Mouse (Mus musculus) limb, embryonic 15.5 days (tissue): ENCODE measurements at regions not wholly inside any gene's neighbourhood (a gene's known extent, or its start where the extent isn't known, plus 50 kb on each side); places are given as distances from the start of the nearest gene placed in this dataset.
A peak's percentile ranks its signal among the peaks of the same experiment; 100 is the strongest.
"Not testable (repeated sequence)": the region's sequence is repeated elsewhere in the genome, so short reads cannot be mapped to it uniquely, and the experiment has no call there.

Source experiments
- ATAC-seq: fragments of 200-750 bp; cut with Nextera tagmentation; 2 replicates; pipeline ENCODE4 v1.8.0; 2017; ENCODE audit warnings: low read depth, moderate TSS enrichment; ENCODE audit not compliant: insufficient number of reproducible peaks, low FRiP score, low TSS enrichment
- H3K27ac ChIP-seq: fragments of 300-500 bp; sonication (generic); 2 replicates; pipeline ENCODE4 v1.5.1; 2015; ENCODE audit warnings: moderate library complexity, mild to moderate bottlenecking, inconsistent platforms
- H3K27me3 ChIP-seq: fragments of 300-500 bp; sonication (generic); 2 replicates; pipeline ENCODE4 v1.6.1; 2015; ENCODE audit warnings: inconsistent platforms
- H3K36me3 ChIP-seq: fragments of 300-500 bp; sonication (generic); 2 replicates; pipeline ENCODE4 v1.6.1; 2015; ENCODE audit warnings: inconsistent platforms
- H3K4me1 ChIP-seq: fragments of 300-500 bp; sonication (generic); 2 replicates; pipeline ENCODE4 v1.6.1; 2015; ENCODE audit warnings: inconsistent platforms
- H3K4me2 ChIP-seq: fragments of 300-500 bp; sonication (generic); 2 replicates; pipeline ENCODE4 v1.6.1; 2015; ENCODE audit warnings: mild to moderate bottlenecking, inconsistent platforms
- H3K4me3 ChIP-seq: fragments of 300-500 bp; sonication (generic); 2 replicates; pipeline ENCODE4 v1.5.1; 2015; ENCODE audit warnings: mild to moderate bottlenecking, inconsistent platforms
- H3K9ac ChIP-seq: fragments of 300-500 bp; sonication (generic); 2 replicates; pipeline ENCODE4 v1.6.1; 2015; ENCODE audit warnings: inconsistent platforms
- H3K9me3 ChIP-seq: fragments of 300-500 bp; sonication (generic); 2 replicates; pipeline ENCODE4 v1.6.1; 2016; ENCODE audit warnings: inconsistent platforms
- WGBS: fragments of 180-500 bp; shearing (Covaris S2); methylation state at CpG from one replicate; pipeline ENCODE4 v1.1.7; 2015; 5-methylcytosine and 5-hydroxymethylcytosine counted together

DNA sequence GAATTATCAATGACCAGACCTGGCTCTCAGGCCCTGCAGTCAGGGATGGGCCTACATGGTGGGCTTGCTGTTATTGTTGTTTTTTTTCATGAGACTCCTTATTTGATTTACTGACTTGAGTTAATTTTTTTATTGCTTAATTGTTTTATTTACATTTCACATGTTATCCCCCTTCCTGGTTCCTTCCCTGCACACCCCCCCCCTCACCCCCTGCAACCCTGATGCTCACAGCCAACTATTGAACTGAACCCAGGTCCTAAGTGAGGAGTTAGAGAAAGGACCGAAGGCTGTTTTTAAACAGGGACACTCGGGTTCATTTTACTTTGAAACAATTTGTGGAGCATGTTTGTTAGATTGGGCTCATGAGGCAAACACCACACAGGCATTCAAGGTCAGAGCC is 126.9 kb downstream of the Gm31371 start:
- H3K4me3 ChIP-seq, H3K4me2 ChIP-seq, H3K27me3 ChIP-seq, H3K27ac ChIP-seq, ATAC-seq, H3K36me3 ChIP-seq, H3K4me1 ChIP-seq, H3K9me3 ChIP-seq, H3K9ac ChIP-seq: not testable (repeated sequence)
- 86% methylated on average over 2 of the region's 2 CpGs for WGBS

DNA sequence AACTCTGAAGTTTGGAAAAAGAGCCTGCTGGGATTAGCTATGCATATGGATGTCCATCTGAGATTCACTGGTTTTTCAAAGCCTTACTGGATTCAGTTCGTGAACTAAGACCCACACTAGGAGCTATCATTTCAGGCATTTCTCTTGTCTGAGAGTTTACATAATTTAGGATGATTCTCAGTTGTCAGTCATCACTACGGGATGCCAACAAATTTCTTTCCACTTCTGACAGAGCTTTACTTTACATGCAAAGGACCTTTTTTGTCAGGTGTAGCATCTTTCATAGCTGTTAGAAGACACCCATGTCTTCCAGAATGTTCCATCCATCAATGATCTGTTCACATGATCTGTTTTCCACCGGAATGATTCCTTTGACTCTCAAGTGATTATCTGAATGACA is 154.4 kb downstream of the Gm31371 start:
- not testable (repeated sequence) for H3K9ac ChIP-seq, H3K4me2 ChIP-seq, H3K27me3 ChIP-seq, H3K27ac ChIP-seq, H3K36me3 ChIP-seq, H3K9me3 ChIP-seq, H3K4me1 ChIP-seq, ATAC-seq, H3K4me3 ChIP-seq
- WGBS: 62% methylated on average over 2 of the region's 3 CpGs

DNA sequence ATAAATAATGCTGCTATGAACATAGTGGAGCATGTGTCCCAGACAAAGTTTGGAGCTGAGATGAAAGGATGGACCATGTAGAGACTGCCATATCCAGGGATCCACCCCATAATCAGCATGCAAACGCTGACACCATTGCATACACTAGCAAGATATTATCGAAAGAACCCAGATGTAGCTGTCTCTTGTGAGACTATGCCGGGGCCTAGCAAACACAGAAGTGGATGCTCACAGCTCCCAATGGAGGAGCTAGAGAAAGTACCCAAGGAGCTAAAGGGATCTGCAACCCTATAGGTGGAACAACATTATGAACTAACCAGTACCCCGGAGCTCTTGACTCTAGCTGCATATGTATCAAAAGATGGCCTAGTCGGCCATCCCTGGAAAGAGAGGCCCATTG is 194.9 kb downstream of the Gm31371 start:
- 84% methylated on average over 5 of the region's 5 CpGs for WGBS
- H3K27ac ChIP-seq, H3K9me3 ChIP-seq, H3K9ac ChIP-seq, H3K4me3 ChIP-seq, H3K27me3 ChIP-seq, H3K36me3 ChIP-seq, H3K4me2 ChIP-seq, H3K4me1 ChIP-seq, ATAC-seq: not testable (repeated sequence)

DNA sequence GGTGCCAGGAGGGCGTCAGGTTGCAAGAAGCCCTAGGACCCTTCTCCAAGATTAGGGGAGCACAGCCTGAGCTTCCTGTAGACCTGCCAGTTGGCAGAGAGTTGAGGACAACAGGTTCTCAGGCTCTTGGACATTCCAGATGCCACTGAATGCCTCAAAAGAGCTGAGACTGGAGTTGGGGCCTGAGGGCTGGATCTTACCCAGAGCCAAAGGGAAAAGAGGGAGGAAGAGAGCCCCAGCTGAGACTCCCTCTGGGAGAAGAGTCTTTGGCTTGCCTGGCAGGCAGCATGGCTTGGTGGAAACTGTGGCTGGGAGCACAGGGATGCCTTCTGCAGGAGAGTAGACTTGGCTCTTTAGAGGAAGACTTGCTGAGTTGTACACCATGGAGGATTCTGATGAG is 197.0 kb downstream of the Gm31371 start:
- not testable (repeated sequence) for H3K4me1 ChIP-seq, H3K4me2 ChIP-seq, H3K27me3 ChIP-seq, H3K4me3 ChIP-seq, ATAC-seq, H3K36me3 ChIP-seq, H3K9me3 ChIP-seq, H3K9ac ChIP-seq, H3K27ac ChIP-seq
- no CpG with 5 or more reads among the region's 1 CpGs for WGBS

DNA sequence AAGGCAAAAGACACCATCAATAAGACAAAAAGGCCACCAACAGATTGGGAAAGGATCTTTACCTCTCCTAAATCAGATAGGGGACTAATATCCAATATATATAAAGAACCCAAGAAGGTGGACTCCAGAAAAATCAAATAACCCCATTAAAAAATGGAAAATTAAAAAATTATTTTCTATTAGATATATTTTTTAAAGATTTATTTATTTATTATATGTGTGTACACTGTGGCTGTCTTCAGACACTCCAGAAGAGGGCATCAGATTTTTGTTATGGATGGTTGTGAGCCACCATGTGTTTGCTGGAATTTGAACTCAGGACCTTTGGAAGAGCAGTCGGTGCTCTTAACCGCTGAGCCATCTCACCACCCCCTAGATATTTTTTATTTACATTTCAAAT is 199.2 kb downstream of the Gm31371 start:
- no CpG with 5 or more reads among the region's 2 CpGs for WGBS
- H3K9ac ChIP-seq, H3K4me2 ChIP-seq, H3K9me3 ChIP-seq, H3K36me3 ChIP-seq, ATAC-seq, H3K27me3 ChIP-seq, H3K4me3 ChIP-seq, H3K4me1 ChIP-seq, H3K27ac ChIP-seq: not testable (repeated sequence)

DNA sequence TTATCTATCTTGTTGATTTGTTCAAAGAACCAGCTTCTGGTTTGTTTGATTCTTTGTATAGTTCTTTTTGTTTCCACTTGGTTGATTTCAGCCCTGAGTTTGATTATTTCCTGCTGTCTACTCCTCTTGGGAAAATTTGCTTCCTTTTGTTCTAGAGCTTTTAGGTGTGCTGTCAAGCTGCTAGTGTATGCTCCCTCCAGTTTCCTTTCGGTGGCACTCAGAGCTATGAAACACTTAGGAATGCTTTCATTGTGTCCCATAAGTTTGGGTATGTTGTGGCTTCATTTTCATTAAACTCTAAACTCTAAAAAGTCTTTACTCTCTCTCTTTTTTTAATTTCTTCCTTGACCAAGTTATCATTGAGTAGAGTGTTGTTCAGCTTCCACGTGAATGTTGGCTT is 204.0 kb downstream of the Gm31371 start:
- not testable (repeated sequence) for H3K27ac ChIP-seq, H3K27me3 ChIP-seq, H3K36me3 ChIP-seq, H3K4me1 ChIP-seq, H3K9ac ChIP-seq, H3K4me2 ChIP-seq, H3K4me3 ChIP-seq, ATAC-seq, H3K9me3 ChIP-seq
- WGBS: 81% methylated on average over 1 of the region's 2 CpGs

DNA sequence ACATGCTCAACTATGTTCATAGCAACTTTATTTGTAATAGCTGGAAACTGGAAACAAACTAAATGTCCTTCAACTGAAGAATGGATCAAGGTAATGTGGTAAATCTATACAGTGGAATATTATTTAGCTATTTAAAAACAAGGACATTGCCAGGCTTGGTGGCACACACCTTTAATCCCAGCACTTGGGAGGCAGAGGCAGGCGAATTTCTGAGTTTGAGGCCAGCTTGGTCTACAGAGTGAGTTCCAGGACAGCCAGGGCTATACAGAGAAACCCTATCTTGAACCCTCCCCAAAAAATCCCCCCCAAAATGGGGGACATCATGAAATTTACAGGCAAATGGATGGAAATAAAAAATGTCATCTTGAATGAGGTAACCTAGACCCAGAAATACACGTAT is 213.6 kb downstream of the Gm31371 start:
- H3K4me3 ChIP-seq, ATAC-seq, H3K9ac ChIP-seq, H3K27ac ChIP-seq, H3K4me1 ChIP-seq, H3K9me3 ChIP-seq, H3K4me2 ChIP-seq, H3K27me3 ChIP-seq, H3K36me3 ChIP-seq: not testable (repeated sequence)
- 71% methylated on average over 2 of the region's 2 CpGs for WGBS

DNA sequence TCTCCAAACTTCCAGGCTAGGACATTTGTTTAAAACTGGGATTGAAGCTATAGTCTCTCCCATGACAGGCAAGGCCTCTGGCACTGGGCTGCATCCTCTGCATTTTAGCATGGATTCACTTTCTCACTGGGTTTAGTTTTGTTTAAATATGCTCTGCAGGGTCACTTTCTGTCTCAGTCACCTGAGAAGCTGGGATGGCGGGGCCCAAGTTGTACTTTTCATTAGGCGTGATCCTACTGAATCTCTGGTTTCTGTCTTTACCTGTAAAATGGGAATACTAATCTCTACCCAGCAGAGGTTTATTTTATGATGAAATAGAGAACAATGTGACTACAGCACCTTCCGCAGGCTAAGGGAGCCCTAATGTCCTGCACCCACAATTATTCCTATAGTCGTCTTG is 216.4 kb downstream of the Gm31371 start:
- not testable (repeated sequence) for H3K4me3 ChIP-seq, H3K27ac ChIP-seq, H3K4me2 ChIP-seq, H3K27me3 ChIP-seq, H3K9ac ChIP-seq, ATAC-seq, H3K36me3 ChIP-seq, H3K9me3 ChIP-seq, H3K4me1 ChIP-seq
- 82% methylated on average over 4 of the region's 4 CpGs for WGBS

DNA sequence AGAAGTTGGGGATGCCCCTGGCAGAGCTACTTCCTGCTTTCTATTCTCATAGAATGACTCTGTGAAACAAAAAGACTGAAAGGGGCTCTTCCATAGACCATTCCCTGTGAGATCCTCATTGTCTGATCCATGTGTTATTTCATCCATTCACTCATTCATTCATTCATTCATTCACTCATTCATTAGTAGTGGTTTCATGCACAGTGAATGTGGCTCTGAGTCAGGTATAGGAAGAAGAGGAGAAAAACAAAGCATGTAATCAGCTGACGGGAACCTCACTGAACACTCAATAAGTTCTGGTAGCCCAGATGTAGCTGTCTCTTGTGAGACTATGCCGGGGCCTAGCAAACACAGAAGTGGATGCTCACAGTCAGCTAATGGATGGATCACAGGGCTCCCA is 217.0 kb downstream of the Gm31371 start:
- not testable (repeated sequence) for ATAC-seq, H3K27ac ChIP-seq, H3K4me1 ChIP-seq, H3K36me3 ChIP-seq, H3K4me3 ChIP-seq, H3K9me3 ChIP-seq, H3K4me2 ChIP-seq, H3K27me3 ChIP-seq, H3K9ac ChIP-seq
- 94% methylated on average over 2 of the region's 2 CpGs for WGBS

DNA sequence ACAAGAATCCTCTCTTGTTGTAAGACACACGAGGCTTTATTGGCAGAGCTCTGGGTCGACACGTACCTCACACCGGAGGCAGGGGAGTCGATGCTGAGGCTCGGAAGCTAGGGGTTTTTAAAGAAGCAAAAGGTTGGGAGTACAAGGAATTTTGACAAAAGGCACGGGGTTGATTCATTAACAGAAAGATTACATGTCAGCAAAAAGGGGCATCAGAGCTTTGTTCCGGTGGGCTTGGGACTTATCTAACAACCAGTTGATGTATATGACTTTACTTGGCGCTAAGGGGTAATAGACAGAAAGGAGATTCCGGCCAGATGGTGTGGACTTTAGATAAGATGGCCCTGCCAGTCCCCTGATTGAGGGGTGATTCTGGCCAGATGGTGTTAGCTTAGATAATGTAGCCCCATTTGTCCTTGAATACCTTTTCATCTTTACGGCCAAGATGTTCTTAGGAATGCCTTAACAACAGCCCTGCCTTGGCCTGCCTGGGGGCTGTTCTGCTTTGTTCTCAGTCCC is 218.3 kb downstream of the Gm31371 start:
- not testable (repeated sequence) for H3K9ac ChIP-seq, H3K4me1 ChIP-seq, H3K27me3 ChIP-seq, H3K36me3 ChIP-seq, H3K4me2 ChIP-seq, ATAC-seq, H3K4me3 ChIP-seq, H3K27ac ChIP-seq, H3K9me3 ChIP-seq
- 93% methylated on average over 10 of the region's 11 CpGs for WGBS

DNA sequence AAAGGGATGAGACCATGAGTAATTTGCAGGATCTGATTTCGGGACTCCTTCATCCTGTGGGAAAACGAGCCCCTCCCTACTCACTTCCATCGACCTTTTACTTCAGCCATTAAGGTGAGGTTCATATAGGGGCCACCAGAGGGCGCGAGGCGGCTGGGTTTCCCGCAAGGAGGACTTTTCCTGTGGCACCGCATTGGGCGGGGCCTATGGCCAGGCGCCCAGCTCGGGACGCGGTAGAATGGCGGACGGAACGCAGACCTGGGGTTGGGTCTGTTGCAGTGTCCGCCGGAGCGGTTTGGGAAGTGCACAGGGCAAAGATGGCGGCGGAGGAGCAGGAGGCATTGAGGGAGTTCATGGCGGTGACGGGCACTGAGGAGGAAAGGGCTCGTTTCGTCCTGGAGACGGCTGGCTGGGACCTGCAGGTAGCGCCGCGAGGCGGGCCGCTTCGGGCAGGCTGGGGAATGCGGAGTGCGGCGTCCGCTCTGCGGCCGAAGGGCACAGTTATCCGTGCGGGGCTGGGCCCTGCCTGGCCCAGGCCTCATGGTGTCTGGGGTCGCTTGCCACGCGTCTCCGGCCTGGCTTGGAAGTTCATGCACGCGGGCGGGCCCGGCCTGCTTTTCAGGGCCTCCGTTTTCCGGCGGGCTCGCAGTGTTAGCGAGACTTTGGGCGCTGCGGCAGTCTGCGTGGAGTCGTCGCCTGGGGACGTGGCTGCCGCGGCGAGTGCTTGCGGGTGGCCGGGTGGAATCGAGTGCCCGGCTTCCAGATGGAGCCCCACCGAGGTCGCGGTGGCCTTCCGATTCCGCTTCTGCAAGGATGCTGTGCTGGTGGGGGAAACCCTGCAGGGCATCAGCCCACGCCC is 219.1 kb downstream of the Gm31371 start:
- H3K9ac ChIP-seq: peak overlapping the region; percentile 72
- H3K4me1 ChIP-seq, H3K27me3 ChIP-seq, H3K9me3 ChIP-seq, H3K36me3 ChIP-seq: not testable (repeated sequence)
- peak overlapping the region; percentile 53 for H3K4me3 ChIP-seq
- ATAC-seq: peak; percentile 95
- peak overlapping the region; percentile 31; the same call in 1 of the 2 replicates for H3K4me2 ChIP-seq
- peak overlapping the region; percentile 84 for H3K27ac ChIP-seq
- WGBS: 11% methylated on average over 71 of the region's 72 CpGs

DNA sequence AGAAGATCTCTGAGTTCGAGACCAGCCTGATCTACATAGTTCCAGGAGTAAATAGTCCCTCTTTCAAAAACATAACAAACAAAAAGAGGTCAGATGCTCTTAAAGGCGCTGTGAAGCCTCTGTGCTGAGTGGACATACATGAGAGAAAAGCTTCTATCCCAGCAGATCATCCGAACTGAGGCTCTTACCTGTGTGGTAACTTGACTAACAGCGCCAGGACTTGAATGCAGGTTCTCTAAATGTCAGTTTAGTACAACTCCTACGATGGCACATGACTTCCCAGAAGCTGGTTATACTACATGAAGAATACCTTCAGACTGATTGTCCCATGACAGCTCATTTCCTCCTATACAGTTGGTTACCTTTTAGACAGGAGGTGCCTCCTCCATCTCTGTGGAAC is 220.4 kb downstream of the Gm31371 start:
- not testable (repeated sequence) for H3K9ac ChIP-seq, H3K36me3 ChIP-seq, H3K27me3 ChIP-seq, H3K4me2 ChIP-seq, H3K4me1 ChIP-seq, H3K9me3 ChIP-seq, ATAC-seq, H3K4me3 ChIP-seq, H3K27ac ChIP-seq
- WGBS: 87% methylated on average over 5 of the region's 5 CpGs

DNA sequence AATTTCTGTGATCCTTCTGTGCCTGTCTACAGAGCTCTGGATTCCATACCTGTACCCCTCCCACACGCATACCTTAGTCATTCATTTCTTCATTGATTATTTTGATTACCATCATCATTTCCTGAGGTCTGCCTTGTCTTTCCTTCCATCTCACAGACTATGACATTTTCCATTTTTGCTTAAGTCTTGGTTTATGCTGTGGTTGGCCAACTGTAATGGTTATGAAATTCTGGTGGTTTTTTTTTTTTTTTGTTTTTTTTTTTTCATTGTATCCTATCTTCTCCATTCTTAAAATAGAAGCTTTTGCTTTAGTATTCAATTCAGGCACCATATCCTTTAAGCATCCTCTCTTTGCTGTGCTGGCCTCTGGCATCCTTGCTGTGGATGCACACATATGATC is 227.4 kb downstream of the Gm15319 start:
- ATAC-seq, H3K9me3 ChIP-seq, H3K27ac ChIP-seq, H3K36me3 ChIP-seq, H3K9ac ChIP-seq, H3K27me3 ChIP-seq, H3K4me1 ChIP-seq, H3K4me3 ChIP-seq, H3K4me2 ChIP-seq: not testable (repeated sequence)
- no CpG with 5 or more reads among the region's 1 CpGs for WGBS
